Mouse (Mus musculus) ovary, postnatal 36 days (tissue): ENCODE results near the gene Mobp.
"Not testable (repeated sequence)": the region's sequence is repeated elsewhere in the genome, so short reads cannot be mapped to it uniquely, and the experiment has no call there.

ENCODE experiments used
- DNase-seq: peaks from one replicate; pipeline ENCODE4 v3.0.0; 2022; ENCODE audit warnings: low spot score, mixed read lengths

The Mobp gene

GRCm38 (mm10) chr9:120149222-120149828 is at the start of gene Mobp:
TSS of gene Mobp (plus strand) at chr9:120149707.
- no peak for DNase-seq

GRCm38 (mm10) chr9:120101165-120101564 is 48.3 kb upstream of the Mobp start:
- DNase-seq = no peak

- not testable (repeated sequence) for DNase-seq
Observed at GRCm38 (mm10) chr9:120108953-120109352, 40.6 kb upstream of the Mobp start.

GRCm38 (mm10) chr9:120110211-120111018 is 39.1 kb upstream of the Mobp start, which contains the start of gene Slc25a38:
TSS of gene Slc25a38 (plus strand) at chr9:120110374.
- peak; percentile 94 for DNase-seq

GRCm38 (mm10) chr9:120111156-120111945 is 38.2 kb upstream of the Mobp start:
- no peak for DNase-seq

- no peak for DNase-seq
Observed at GRCm38 (mm10) chr9:120112472-120112871, 37.0 kb upstream of the Mobp start.

- no peak for DNase-seq
Observed at GRCm38 (mm10) chr9:120113456-120113855, 36.1 kb upstream of the Mobp start.

GRCm38 (mm10) chr9:120114051-120114788 is 35.3 kb upstream of the Mobp start:
- DNase-seq = no peak

GRCm38 (mm10) chr9:120114789-120115151 is 34.7 kb upstream of the Mobp start:
- DNase-seq = no peak

GRCm38 (mm10) chr9:120115580-120115979 is 33.9 kb upstream of the Mobp start:
- peak; percentile 33 for DNase-seq

- no peak for DNase-seq
Observed at GRCm38 (mm10) chr9:120116184-120116624, 33.3 kb upstream of the Mobp start.

GRCm38 (mm10) chr9:120118212-120118611 is 31.3 kb upstream of the Mobp start:
- no peak for DNase-seq

GRCm38 (mm10) chr9:120120503-120120902 is 29.0 kb upstream of the Mobp start:
- no peak for DNase-seq

GRCm38 (mm10) chr9:120126868-120127267 is 22.6 kb upstream of the Mobp start:
- DNase-seq = no peak

GRCm38 (mm10) chr9:120127538-120128251 is 21.8 kb upstream of the Mobp start, which contains the start of gene Rpsa:
TSS of gene Rpsa (plus strand) at chr9:120127689.
- DNase-seq = peak; percentile 96

- DNase-seq = no peak
Observed at GRCm38 (mm10) chr9:120129276-120129675, 20.2 kb upstream of the Mobp start.

- no peak for DNase-seq
Observed at GRCm38 (mm10) chr9:120131784-120132288, 17.7 kb upstream of the Mobp start.

- DNase-seq = no peak
Observed at GRCm38 (mm10) chr9:120132980-120133754, 16.3 kb upstream of the Mobp start.

- DNase-seq = no peak
Observed at GRCm38 (mm10) chr9:120133755-120134475, 15.6 kb upstream of the Mobp start.
